ENCODE assay signal across 14 mouse cellular contexts in genomic region chr17:79326868-79327376, GRCm38 (mm10). TPM values are rescaled to one million over a fixed set of nuclear protein-coding genes. Genes with fewer than 3 reads are reported as not detected.
DNase-seq lines count a peak whose midpoint lies in the region; ATAC-seq lines count a peak whose summit lies in the region.
"Had no signal": no experiment of that assay in that cellular context is flagged by ENCODE, and none has a peak within 500 bp of the region (broad histone marks: within the 10 kb centered on the region; RNA-seq: fewer than 3 reads in every experiment).

No protein-coding gene starts in this region.

- no peak overlapping the region for H3K9ac ChIP-seq in midbrain, embryonic 14.5 days (replicated peaks; ENCODE audit: low read length)
- H3K9ac ChIP-seq in midbrain, embryonic 11.5 days (ENCODE audit: low read length), result no peak overlapping the region
- H3K9ac ChIP-seq in hindbrain, embryonic 15.5 days, result no peak overlapping the region
- H3K9ac ChIP-seq: midbrain, embryonic 12.5 days had no signal

- no peaks in the 10 kb centered on the region for H3K4me1 ChIP-seq in midbrain, embryonic 14.5 days (ENCODE audit: control insufficient read depth, insufficient read depth, low read length)
- H3K4me1 ChIP-seq in midbrain, embryonic 11.5 days (ENCODE audit: control insufficient read depth, insufficient read depth, low read length), result no peaks in the 10 kb centered on the region
- H3K4me1 ChIP-seq in hindbrain, embryonic 15.5 days (replicated peaks), result peaks cover 12% of the 10 kb centered on the region
- H3K4me1 ChIP-seq: midbrain, embryonic 12.5 days had no signal

- no peaks in the 10 kb centered on the region for H3K36me3 ChIP-seq in midbrain, embryonic 14.5 days (ENCODE audit: control insufficient read depth, insufficient read depth, low read length)
- H3K36me3 ChIP-seq in midbrain, embryonic 11.5 days (ENCODE audit: control insufficient read depth, insufficient read depth, low read length), result no peaks in the 10 kb centered on the region
- peaks cover 3% of the 10 kb centered on the region; the same call in 1 of the 2 replicates for H3K36me3 ChIP-seq in hindbrain, embryonic 15.5 days
- H3K36me3 ChIP-seq: midbrain, embryonic 12.5 days had no signal

- H3K27me3 ChIP-seq in midbrain, embryonic 14.5 days (ENCODE audit: control insufficient read depth, insufficient read depth, low read length), result no peaks in the 10 kb centered on the region
- H3K27me3 ChIP-seq in midbrain, embryonic 11.5 days (ENCODE audit: control insufficient read depth, insufficient read depth, low read length), result no peaks in the 10 kb centered on the region
- H3K27me3 ChIP-seq in hindbrain, embryonic 15.5 days, result no peaks in the 10 kb centered on the region
- H3K27me3 ChIP-seq: CH12.LX; midbrain, embryonic 12.5 days had no signal

- intact Hi-C loops in left cerebral cortex, postnatal 14 days (cut with DNase I), result loop anchor here (5.0 kb wide), 1 partner anchor 95 kb away; no protein-coding TSS in a partner anchor

- ATAC-seq in midbrain, embryonic 14.5 days (ENCODE audit: low FRiP score, low TSS enrichment), result no peak
- ATAC-seq in midbrain, embryonic 11.5 days (ENCODE audit: low FRiP score), result no peak
- ATAC-seq in hindbrain, embryonic 15.5 days (ENCODE audit: low FRiP score, low read depth), result peak; percentile 85
- no peak for ATAC-seq in cerebellum, adult (ENCODE audit: insufficient number of reproducible peaks, low FRiP score, low TSS enrichment)

- H3K9me3 ChIP-seq in midbrain, embryonic 14.5 days (ENCODE audit: control insufficient read depth, low read length), result no peaks in the 10 kb centered on the region
- H3K9me3 ChIP-seq in midbrain, embryonic 11.5 days (ENCODE audit: control insufficient read depth, low read length), result no peaks in the 10 kb centered on the region
- H3K9me3 ChIP-seq in hindbrain, embryonic 15.5 days, result no peaks in the 10 kb centered on the region
- H3K9me3 ChIP-seq: midbrain, embryonic 12.5 days had no signal

- H3K4me3 ChIP-seq in midbrain, embryonic 14.5 days (replicated peaks; ENCODE audit: low read depth, low read length), result no peak overlapping the region
- no peak overlapping the region for H3K4me3 ChIP-seq in midbrain, embryonic 11.5 days (ENCODE audit: low read depth, low read length)
- no peak overlapping the region for H3K4me3 ChIP-seq in hindbrain, embryonic 15.5 days
- H3K4me3 ChIP-seq: erythroblast, embryonic 14.5 days; midbrain, embryonic 12.5 days had no signal

- H3K27ac ChIP-seq in midbrain, embryonic 14.5 days (replicated peaks; ENCODE audit: low read depth, low read length), result no peak overlapping the region
- no peak overlapping the region for H3K27ac ChIP-seq in midbrain, embryonic 11.5 days (ENCODE audit: low read depth, low read length)
- H3K27ac ChIP-seq in hindbrain, embryonic 15.5 days (replicated peaks), result no peak overlapping the region
- H3K27ac ChIP-seq: midbrain, embryonic 12.5 days had no signal

- H3K4me2 ChIP-seq in midbrain, embryonic 14.5 days (ENCODE audit: low read length), result no peak overlapping the region
- H3K4me2 ChIP-seq in midbrain, embryonic 11.5 days, result no peak overlapping the region
- no peak overlapping the region for H3K4me2 ChIP-seq in hindbrain, embryonic 15.5 days
- H3K4me2 ChIP-seq: midbrain, embryonic 12.5 days had no signal

- 78% methylated on average over 4 of the region's 4 CpGs for WGBS in midbrain, embryonic 14.5 days
- WGBS in midbrain, embryonic 11.5 days, result 79% methylated on average over 4 of the region's 4 CpGs
- WGBS in hindbrain, embryonic 15.5 days, result 48% methylated on average over 4 of the region's 4 CpGs

- peak; percentile 19 for DNase-seq in midbrain, embryonic 14.5 days
- DNase-seq in midbrain, embryonic 11.5 days (ENCODE audit: low spot score, missing footprints), result no peak
- peak; percentile 52 to 77 for DNase-seq in left cerebral cortex, postnatal 14 days (ENCODE audit: low spot score in 2 of 2)
- DNase-seq in right cerebral cortex, postnatal 4 days, result peak; percentile 14
- DNase-seq in cerebellum, adult 9-11 months, result no peak
- DNase-seq in embryo, embryonic 10 days (ENCODE audit: low spot score), result no peak
- DNase-seq: heart, adult 18-20 months; lung, adult 2 months; retina, postnatal 1 day had no signal

RNA-seq across cellular contexts. Expression of gene Cdc42ep3, which starts 28.0 kb away (rescaled TPM):
- 42.4 and 46.5 TPM in 2 replicates for polyA plus RNA-seq in midbrain, embryonic 14.5 days (2014; fragmentation: Nextera tagmentation; extraction: Ambion mirVana)
- 18.0 and 21.3 TPM in 2 replicates for polyA plus RNA-seq in midbrain, embryonic 11.5 days (2014; fragmentation: Nextera tagmentation; extraction: Ambion mirVana)
- 47.4 and 47.5 TPM in 2 replicates for polyA plus RNA-seq in hindbrain, embryonic 15.5 days (2015; fragmentation: Nextera tagmentation; extraction: Ambion mirVana)
- total RNA-seq in left cerebral cortex, postnatal 14 days (2021), result 10 to 100 TPM; 21.3 to 22.7 TPM

Comparison
In these comparisons a context has a peak if more than half of its experiments do, and no peak if none do; other contexts are left out.
1. DNase-seq: peak in midbrain, embryonic 14.5 days (single experiment), left cerebral cortex, postnatal 14 days (2 of 2) and right cerebral cortex, postnatal 4 days (single experiment); none in midbrain, embryonic 11.5 days (single experiment), cerebellum, adult 9-11 months (single experiment) and embryo, embryonic 10 days (single experiment).